Mouse (Mus musculus) midbrain, embryonic 15.5 days (tissue): ENCODE measurements around the gene Knstrn. TPM values are rescaled to one million over a fixed set of nuclear protein-coding genes. Genes with fewer than 3 reads are reported as not detected.
A peak's percentile ranks its signal among the peaks of the same experiment; 100 is the strongest.

Experiments
- ATAC-seq: fragments of 200-750 bp; cut with Nextera tagmentation; replicated peaks from 2 replicates; pipeline ENCODE4 v1.8.0; 2017; ENCODE audit warnings: moderate TSS enrichment
- H3K27ac ChIP-seq: fragments of 300-500 bp; sonication (generic); 2 replicates; pipeline ENCODE4 v1.5.1; 2015; ENCODE audit warnings: mild to moderate bottlenecking, inconsistent platforms
- H3K27me3 ChIP-seq: fragments of 300-500 bp; sonication (generic); replicated peaks from 2 replicates; pipeline ENCODE4 v1.6.1; 2015; ENCODE audit warnings: inconsistent platforms
- H3K36me3 ChIP-seq: fragments of 300-500 bp; sonication (generic); replicated peaks from 2 replicates; pipeline ENCODE4 v1.6.1; 2015; ENCODE audit warnings: inconsistent platforms
- H3K4me1 ChIP-seq: fragments of 300-500 bp; sonication (generic); 2 replicates; pipeline ENCODE4 v1.6.1; 2015; ENCODE audit warnings: inconsistent platforms
- H3K4me2 ChIP-seq: fragments of 300-500 bp; sonication (generic); 2 replicates; pipeline ENCODE4 v1.6.1; 2015; ENCODE audit warnings: inconsistent platforms, mild to moderate bottlenecking, moderate library complexity
- H3K4me3 ChIP-seq: fragments of 300-500 bp; sonication (generic); 2 replicates; pipeline ENCODE4 v1.5.1; 2015; ENCODE audit warnings: mild to moderate bottlenecking, inconsistent platforms
- H3K9ac ChIP-seq: fragments of 300-500 bp; sonication (generic); 2 replicates; pipeline ENCODE4 v1.6.1; 2015; ENCODE audit warnings: mild to moderate bottlenecking, inconsistent platforms
- H3K9me3 ChIP-seq: fragments of 300-500 bp; sonication (generic); 2 replicates; pipeline ENCODE4 v1.6.1; 2016; ENCODE audit warnings: inconsistent platforms
- WGBS: fragments of 180-500 bp; shearing (Covaris S2); methylation state at CpG from one replicate; pipeline ENCODE4 v1.1.7; 2015; ENCODE audit warnings: mixed read lengths; 5-methylcytosine and 5-hydroxymethylcytosine counted together
- polyA plus RNA-seq: library from polyadenylated mRNA; unstranded; fragments of >200 nt; fragmentation: Nextera tagmentation; extraction: Ambion mirVana; gene quantifications from 2 replicates; pipeline ENCODE4 v1.2.1, GENCODE M21; 2015

Gene Knstrn
- polyA plus RNA-seq, 1 experiment from 2014 or later: 17.7 TPM

- ATAC-seq: no peak
- Histone ChIP-seq H3K4me2 (no peak overlapping the region; the same call in 1 of the 2 replicates), H3K9ac (no peak overlapping the region)
Measured at GRCm38 (mm10) chr2:118897808-118898207, 84.0 kb downstream of the Knstrn start.

GRCm38 (mm10) chr2:118898771-118899170 lies 85.0 kb downstream of the Knstrn start:
- Histone ChIP-seq H3K4me3 (no peak overlapping the region), H3K9me3 (no peaks in the 10 kb centered on the region), H3K27ac (no peak overlapping the region), H3K4me2 (no peak overlapping the region), H3K27me3 (peaks cover 58% of the 10 kb centered on the region), H3K9ac (no peak overlapping the region), H3K36me3 (no peaks in the 10 kb centered on the region), H3K4me1 (peaks cover 45% of the 10 kb centered on the region)
- no peak for ATAC-seq
- WGBS: 4% methylated on average over 4 of the region's 4 CpGs

More at GRCm38 (mm10) chr2:118897808-118898207, 84.0 kb downstream of the Knstrn start:
- peaks cover 63% of the 10 kb centered on the region for H3K27me3 ChIP-seq
- no peaks in the 10 kb centered on the region for H3K36me3 ChIP-seq
- H3K27ac ChIP-seq: no peak overlapping the region
- 0% methylated on average over 11 of the region's 11 CpGs for WGBS
- no peak overlapping the region for H3K4me3 ChIP-seq
- H3K9me3 ChIP-seq: no peaks in the 10 kb centered on the region
- H3K4me1 ChIP-seq: peaks cover 35% of the 10 kb centered on the region

GRCm38 (mm10) chr2:118899306-118899705 lies 85.5 kb downstream of the Knstrn start:
- peaks cover 50% of the 10 kb centered on the region for H3K4me1 ChIP-seq
- no peaks in the 10 kb centered on the region for H3K36me3 ChIP-seq
- H3K27me3 ChIP-seq: peaks cover 53% of the 10 kb centered on the region
- no peak overlapping the region for H3K27ac ChIP-seq
- ATAC-seq: no peak
- no peaks in the 10 kb centered on the region for H3K9me3 ChIP-seq
- H3K9ac ChIP-seq: no peak overlapping the region
- 9% methylated on average over 7 of the region's 7 CpGs for WGBS
- no peak overlapping the region for H3K4me3 ChIP-seq
- H3K4me2 ChIP-seq: no peak overlapping the region

- Histone ChIP-seq H3K4me2 (peak within 1 kb of the TSS; percentile 96), H3K27ac (no peak within 1 kb of the TSS), H3K4me3 (peak within 1 kb of the TSS; percentile 94), H3K36me3 (no peaks in the 10 kb centered on the region), H3K9me3 (no peaks in the 10 kb centered on the region), H3K4me1 (peaks cover 55% of the 10 kb centered on the region), H3K9ac (peak within 1 kb of the TSS; percentile 42), H3K27me3 (peaks cover 45% of the 10 kb centered on the region)
- ATAC-seq: peak; percentile 6
- WGBS: 1% methylated on average over 32 of the region's 32 CpGs
Measured at GRCm38 (mm10) chr2:118899981-118900825, 86.4 kb downstream of the Knstrn start, which contains the start of gene Bahd1. Gene Bahd1, plus strand, starts transcription at chr2:118900377.

GRCm38 (mm10) chr2:118900826-118901140 lies 87.0 kb downstream of the Knstrn start:
- no peak overlapping the region for H3K27ac ChIP-seq
- ATAC-seq: no peak; the same call in 1 of the 2 replicates
- peak overlapping the region; percentile 94 for H3K4me3 ChIP-seq
- no peaks in the 10 kb centered on the region for H3K36me3 ChIP-seq
- peak overlapping the region; percentile 42 for H3K9ac ChIP-seq
- WGBS: 0% methylated on average over 11 of the region's 11 CpGs
- H3K9me3 ChIP-seq: no peaks in the 10 kb centered on the region
- peak overlapping the region; percentile 96 for H3K4me2 ChIP-seq
- peaks cover 60% of the 10 kb centered on the region for H3K4me1 ChIP-seq
- peaks cover 40% of the 10 kb centered on the region for H3K27me3 ChIP-seq

DNA sequence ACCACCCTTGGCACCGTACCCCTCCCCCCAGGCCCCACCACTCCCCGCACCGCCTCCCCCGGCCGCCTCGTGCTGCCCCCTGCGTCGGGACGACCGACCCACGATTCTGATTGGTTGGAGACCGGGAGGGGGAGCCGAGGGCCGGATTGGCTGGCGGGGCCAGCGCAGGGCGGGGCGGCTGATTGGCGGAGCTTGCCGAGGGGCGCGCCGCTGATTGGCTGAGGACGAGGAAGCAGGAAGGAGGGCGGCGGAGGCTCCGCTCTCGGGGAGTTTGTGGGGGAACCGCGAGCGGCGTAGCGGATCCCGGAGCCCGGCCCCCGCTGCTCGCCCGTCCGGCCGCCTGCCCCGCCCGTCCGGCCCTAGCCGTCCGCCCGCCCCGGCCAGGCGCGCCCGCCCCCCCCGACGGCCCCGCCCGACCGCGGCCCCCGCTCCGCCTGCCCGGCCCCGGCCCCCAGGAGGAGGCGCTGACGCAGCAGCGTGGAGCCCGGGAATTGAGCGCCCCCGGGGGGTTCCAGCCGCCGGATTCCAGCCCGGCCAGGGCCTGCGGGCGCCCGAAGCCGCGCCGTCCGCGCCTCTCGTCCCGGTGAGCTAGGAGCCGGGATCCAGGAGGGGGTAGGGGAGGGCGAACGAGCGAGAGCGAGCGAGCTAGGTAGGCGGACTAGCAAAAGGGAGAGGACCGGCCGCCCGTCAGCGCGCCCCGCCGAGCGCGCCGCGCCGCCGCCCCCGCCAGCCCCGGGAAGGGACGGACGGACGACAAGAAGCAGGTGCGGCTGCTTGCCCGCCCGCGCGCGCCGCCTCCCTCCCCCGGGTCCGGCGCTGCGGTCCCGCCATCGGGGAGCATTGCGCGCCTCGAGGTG lies 87.6 kb downstream of the Knstrn start:
- peak; percentile 93 for ATAC-seq

DNA sequence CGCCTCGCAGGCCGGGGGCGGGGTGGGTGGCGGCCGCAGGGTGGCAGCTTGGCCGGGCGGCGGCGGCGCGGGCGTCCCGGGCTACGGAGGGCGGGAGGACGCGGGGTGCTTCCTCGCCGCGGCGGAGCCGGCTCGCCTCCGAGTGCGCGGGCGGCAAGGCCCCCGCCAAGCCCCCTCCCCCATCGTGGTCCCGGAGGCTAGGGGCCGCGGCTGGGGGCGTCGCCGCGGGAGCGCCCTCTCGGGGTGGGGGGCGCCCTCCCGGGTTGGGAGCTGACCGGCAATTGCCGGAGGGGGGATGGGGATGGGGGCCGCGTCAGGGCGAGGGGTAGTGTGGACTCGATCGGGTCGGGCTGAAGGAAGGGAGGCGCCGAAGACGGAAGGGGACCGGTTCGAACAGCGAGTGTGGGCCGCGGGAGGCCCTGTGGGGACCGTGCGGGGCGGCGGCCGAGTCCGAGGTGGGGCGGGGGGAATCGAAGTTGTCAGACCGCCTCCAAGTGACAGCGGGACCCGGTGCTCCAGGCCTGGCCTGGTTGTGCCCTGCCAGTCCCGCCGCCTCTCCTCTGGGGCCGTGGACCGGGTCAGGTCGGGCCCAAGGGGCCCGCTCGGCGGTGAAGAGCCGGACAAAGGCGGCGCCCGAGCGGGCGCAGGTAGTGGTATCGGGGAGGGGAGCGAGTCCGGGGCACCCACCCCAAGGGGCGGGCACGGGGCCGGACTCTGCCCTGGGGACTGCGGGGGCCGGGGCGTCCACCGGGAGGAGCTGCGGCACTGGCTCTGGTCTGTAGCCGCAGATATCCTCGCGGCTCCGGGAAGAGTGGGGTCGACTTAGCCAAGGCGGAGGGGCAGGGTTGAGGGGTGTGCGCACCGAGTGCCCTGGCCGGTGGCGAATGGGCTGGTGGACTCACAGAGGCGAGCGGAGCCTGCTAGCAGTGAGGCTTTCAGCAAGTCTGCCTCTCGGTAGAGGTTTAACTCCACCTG lies 88.5 kb downstream of the Knstrn start:
- Histone ChIP-seq H3K9me3 (no peaks in the 10 kb centered on the region), H3K4me1 (peaks cover 51% of the 10 kb centered on the region), H3K36me3 (no peaks in the 10 kb centered on the region), H3K27ac (peak overlapping the region; percentile 87), H3K4me2 (peak overlapping the region; percentile 96), H3K4me3 (peak overlapping the region; percentile 94), H3K9ac (peak overlapping the region; percentile 85), H3K27me3 (peaks cover 26% of the 10 kb centered on the region)
- under 1% methylated on average over 75 of the region's 106 CpGs for WGBS
- ATAC-seq: peak; percentile 10

More for the DNA sequence above, 87.6 kb downstream of the Knstrn start:
- Histone ChIP-seq H3K9ac (peak overlapping the region; percentile 85), H3K4me1 (peaks cover 60% of the 10 kb centered on the region), H3K27me3 (peaks cover 34% of the 10 kb centered on the region), H3K27ac (peak overlapping the region; percentile 87), H3K9me3 (no peaks in the 10 kb centered on the region), H3K4me3 (peak overlapping the region; percentile 94), H3K36me3 (no peaks in the 10 kb centered on the region), H3K4me2 (peak overlapping the region; percentile 96)
- under 1% methylated on average over 91 of the region's 120 CpGs for WGBS

- WGBS: 7% methylated on average over 10 of the region's 10 CpGs
- Histone ChIP-seq H3K9me3 (no peaks in the 10 kb centered on the region), H3K27me3 (peaks cover 16% of the 10 kb centered on the region), H3K9ac (peak overlapping the region; percentile 85), H3K4me1 (peaks cover 42% of the 10 kb centered on the region), H3K4me2 (peak overlapping the region; percentile 96), H3K27ac (no peak overlapping the region), H3K4me3 (peak overlapping the region; percentile 94), H3K36me3 (no peaks in the 10 kb centered on the region)
- ATAC-seq: no peak
Measured at GRCm38 (mm10) chr2:118903333-118903741, 89.5 kb downstream of the Knstrn start.

Other genes with a start within 250 kb of the Knstrn start
- 10.7 and 15.0 TPM in 2 replicates for gene Bub1b, start 215.8 kb upstream of the Knstrn start, polyA plus RNA-seq
- 67.8 and 69.1 TPM in 2 replicates for gene Pak6, start 150.7 kb upstream of the Knstrn start, polyA plus RNA-seq
- gene Ankrd63, start 110.0 kb upstream of the Knstrn start, polyA plus RNA-seq: not detected in 2 replicates
- 0.43 and 0.71 TPM in 2 replicates for gene Plcb2, start 85.6 kb upstream of the Knstrn start, polyA plus RNA-seq
- gene Inafm2, start 68.2 kb upstream of the Knstrn start, polyA plus RNA-seq: 20.5 and 21.6 TPM in 2 replicates
- gene Ccdc9b, start 51.3 kb upstream of the Knstrn start, polyA plus RNA-seq: 1.3 and 2.1 TPM in 2 replicates
- not detected in 2 replicates for gene Phgr1, start 41.2 kb upstream of the Knstrn start, polyA plus RNA-seq
- 65.5 and 75.2 TPM in 2 replicates for gene Disp2, start 34.3 kb upstream of the Knstrn start, polyA plus RNA-seq
- gene Ivd, start 48.0 kb downstream of the Knstrn start, polyA plus RNA-seq: 43.0 and 50.4 TPM in 2 replicates
- 8.4 and 8.8 TPM in 2 replicates for gene Bahd1, start 86.4 kb downstream of the Knstrn start, polyA plus RNA-seq
- 4.7 and 6.0 TPM in 2 replicates for gene Chst14, start 112.5 kb downstream of the Knstrn start, polyA plus RNA-seq
- gene Ccdc32, start 215.4 kb downstream of the Knstrn start, polyA plus RNA-seq: 37.1 and 38.5 TPM in 2 replicates
- 4.6 and 4.9 TPM in 2 replicates for gene Rpusd2, start 220.8 kb downstream of the Knstrn start, polyA plus RNA-seq
- gene Knl1, start 233.1 kb downstream of the Knstrn start, polyA plus RNA-seq: 5.9 and 7.2 TPM in 2 replicates